Mouse (Mus musculus) cerebellum, adult 2 months (tissue): ENCODE measurements around the gene Hoxc8.

Experiments
- CTCF ChIP-seq: fragments of 200-500 bp; IDR thresholded peaks from 2 replicates; pipeline ENCODE4 v1.5.1; 2011; ENCODE audit warnings: low read depth, mild to moderate bottlenecking, control low read depth, low read length, moderate library complexity, borderline replicate concordance; ENCODE audit not compliant: insufficient read depth
- POLR2A ChIP-seq: fragments of 200-500 bp; IDR thresholded peaks from 2 replicates; pipeline ENCODE4 v1.6.1; 2011; ENCODE audit warnings: low read length, control low read depth, borderline replicate concordance; ENCODE audit not compliant: insufficient read depth

- TF ChIP-seq POLR2A (no peak), CTCF (no peak)
Observed at GRCm38 (mm10) chr15:103030142-103030541, 39.7 kb downstream of the Hoxc8 start.
